In genomic region chr10:79713163-79713562, GRCm38 (mm10) we compare ENCODE assay signal across 21 mouse cellular contexts. TPM values are rescaled to one million over a fixed set of nuclear protein-coding genes. Genes with fewer than 3 reads are reported as not detected.
DNase-seq lines count a peak whose midpoint lies in the region; ATAC-seq and TF ChIP-seq lines count a peak whose summit lies in the region.
"Had no signal": no experiment of that assay in that cellular context is flagged by ENCODE, and none has a peak within 500 bp of the region (broad histone marks: within the 10 kb centered on the region; RNA-seq: fewer than 3 reads in every experiment).

No protein-coding gene starts in this region.

- peaks cover 37 to 44% of the 10 kb centered on the region in 2 experiments for H3K36me3 ChIP-seq in CH12.LX (replicated peaks in 1 of 2; ENCODE audit: control insufficient read depth in 1 of 2, insufficient read depth in 1 of 2, low read length in 1 of 2)
- peaks cover 46% of the 10 kb centered on the region for H3K36me3 ChIP-seq in liver, embryonic 15.5 days (replicated peaks)

- TF ChIP-seq EP300 in CH12.LX (IDR thresholded peaks at IDR 0.05; ENCODE audit: low read length), result no peak

- 28% methylated on average over 1 of the region's 1 CpGs for WGBS in liver, embryonic 15.5 days (ENCODE audit: insufficient replicate concordance)
- WGBS in cerebellum, adult 2 months, result 12% methylated on average over 1 of the region's 1 CpGs

- H3K9ac ChIP-seq in CH12.LX (ENCODE audit: insufficient read depth, low read depth), result no peak overlapping the region
- no peak overlapping the region for H3K9ac ChIP-seq in liver, embryonic 15.5 days
- H3K9ac ChIP-seq: forebrain, embryonic 15.5 days; kidney, embryonic 15.5 days; limb, embryonic 15.5 days; midbrain, embryonic 12.5 days; neural tube, embryonic 13.5 days had no signal

- intact Hi-C loops in left cerebral cortex, adult 2 months (cut with DNase I), result no loop called here
- intact Hi-C loops in left cerebral cortex, postnatal 36 days (cut with DNase I), result no loop called here

- H3K79me2 ChIP-seq in CH12.LX (replicated peaks; ENCODE audit: control insufficient read depth, extremely low read depth, insufficient read depth, poor library complexity, severe bottlenecking), result peaks cover 9% of the 10 kb centered on the region; the same call in 1 of the 2 replicates

- ATAC-seq in liver, embryonic 15.5 days (ENCODE audit: insufficient read depth), result no peak
- ATAC-seq: activated CD4-positive, CD25-positive, alpha-beta regulatory T cell, adult 4 months; forebrain, embryonic 15.5 days; hindbrain, embryonic 16.5 days had no signal

- in situ Hi-C loops in CH12.LX (cut with MboI; ENCODE audit: low pct_ligation_motif_present, low pct_unique_long_range_greater_than_20kb, low sequenced_read_pairs), result no loop called here

- H3K4me2 ChIP-seq in CH12.LX (ENCODE audit: insufficient read depth, low read depth, poor library complexity, severe bottlenecking), result no peak overlapping the region
- peak overlapping the region; percentile 61 for H3K4me2 ChIP-seq in liver, embryonic 15.5 days
- H3K4me2 ChIP-seq: forebrain, embryonic 15.5 days; kidney, embryonic 15.5 days; limb, embryonic 15.5 days; midbrain, embryonic 12.5 days; neural tube, embryonic 13.5 days had no signal

- TF ChIP-seq RAD21 in CH12.LX (IDR thresholded peaks at IDR 0.05; ENCODE audit: low read depth, low read length), result no peak

- peaks cover 8 to 9% of the 10 kb centered on the region in 2 experiments for H3K4me1 ChIP-seq in CH12.LX (ENCODE audit: control insufficient read depth in 1 of 2, insufficient read depth in 2 of 2)
- H3K4me1 ChIP-seq in liver, embryonic 15.5 days (replicated peaks), result peaks cover 74% of the 10 kb centered on the region
- H3K4me1 ChIP-seq in cerebellum, adult 2 months (ENCODE audit: control insufficient read depth, insufficient read depth, low read length), result peaks cover 30% of the 10 kb centered on the region

- H3K27ac ChIP-seq in left cerebral cortex, adult 2 months, result peak overlapping the region; percentile 63
- H3K27ac ChIP-seq in CH12.LX (ENCODE audit: insufficient read depth, low read depth), result no peak overlapping the region
- peak overlapping the region; percentile 95 for H3K27ac ChIP-seq in liver, embryonic 15.5 days (replicated peaks)
- H3K27ac ChIP-seq in cerebellum, adult 2 months (ENCODE audit: insufficient read depth, low read length), result no peak overlapping the region; the same call in 1 of the 2 replicates
- H3K27ac ChIP-seq: forebrain, embryonic 15.5 days; gastrocnemius, adult 2 months; hindbrain, embryonic 10.5 days; kidney, embryonic 15.5 days; limb, embryonic 10.5 days; limb, embryonic 15.5 days; midbrain, embryonic 12.5 days; neural tube, embryonic 13.5 days had no signal

- peaks cover 33% of the 10 kb centered on the region for H3K27me3 ChIP-seq in CH12.LX (replicated peaks)
- H3K27me3 ChIP-seq in liver, embryonic 15.5 days, result peaks cover 45% of the 10 kb centered on the region
- no peaks in the 10 kb centered on the region for H3K27me3 ChIP-seq in cerebellum, adult 2 months (ENCODE audit: control insufficient read depth, insufficient read depth, low read length)

- peaks cover 3% of the 10 kb centered on the region for H3K9me3 ChIP-seq in CH12.LX (replicated peaks; ENCODE audit: low read length)
- H3K9me3 ChIP-seq in liver, embryonic 15.5 days (replicated peaks), result no peaks in the 10 kb centered on the region
- H3K9me3 ChIP-seq: forebrain, embryonic 15.5 days; hindbrain, embryonic 10.5 days; kidney, embryonic 15.5 days; limb, embryonic 10.5 days; limb, embryonic 15.5 days; midbrain, embryonic 12.5 days; neural tube, embryonic 13.5 days had no signal

- TF ChIP-seq CTCF in left cerebral cortex, adult 2 months (IDR thresholded peaks at IDR 0.05), result no peak
- TF ChIP-seq CTCF in CH12.LX (conservative IDR thresholded peaks at IDR 0.05 in 1 of 2, IDR thresholded peaks at IDR 0.05 in 1 of 2; ENCODE audit: low read depth in 2 of 2, low read length in 2 of 2), result no peak
- TF ChIP-seq CTCF in cerebellum, adult 2 months (IDR thresholded peaks at IDR 0.05; ENCODE audit: borderline replicate concordance, insufficient read depth, low read depth, low read length), result no peak

- H3K4me3 ChIP-seq in left cerebral cortex, adult 2 months, result no peak overlapping the region
- H3K4me3 ChIP-seq in CH12.LX (replicated peaks in 1 of 3; ENCODE audit: low read depth in 2 of 3, low read length in 2 of 3, poor library complexity in 1 of 3), result no peak overlapping the region
- H3K4me3 ChIP-seq in liver, embryonic 15.5 days (replicated peaks), result no peak overlapping the region
- no peak overlapping the region for H3K4me3 ChIP-seq in cerebellum, adult 2 months (replicated peaks; ENCODE audit: insufficient read depth, low read depth, low read length)
- H3K4me3 ChIP-seq: forebrain, embryonic 15.5 days; gastrocnemius, adult 2 months; hindbrain, embryonic 10.5 days; kidney, embryonic 15.5 days; limb, embryonic 10.5 days; limb, embryonic 15.5 days; megakaryocyte, embryonic 14.5 days; midbrain, embryonic 12.5 days; neural tube, embryonic 13.5 days had no signal

- dilution Hi-C loops in CH12.LX (cut with MboI; ENCODE audit: extremely low pct_ligation_motif_present, extremely low pct_unique_long_range_greater_than_20kb, low sequenced_read_pairs), result no loop called here

- TF ChIP-seq POLR2A in CH12.LX (IDR thresholded peaks at IDR 0.05; ENCODE audit: low read depth, low read length), result no peak
- no peak for TF ChIP-seq POLR2A in cerebellum, adult 2 months (IDR thresholded peaks at IDR 0.05; ENCODE audit: borderline replicate concordance, insufficient read depth, low read length)

- DNase-seq in left cerebral cortex, adult 2 months (ENCODE audit: extremely low spot score in 1 of 2, low spot score in 2 of 2), result no peak
- no peak for DNase-seq in left cerebral cortex, postnatal 36 days (ENCODE audit: low spot score in 2 of 2)
- no peak for DNase-seq in CH12.LX (ENCODE audit: extremely low read depth)
- DNase-seq in brain, adult 2 months (ENCODE audit: low read depth, low spot score), result peak; percentile 62
- DNase-seq in cerebellum, adult 2 months, result no peak
- DNase-seq in c-Kit-positive CD71-positive TER-119-positive erythroid progenitor cells, embryonic 14.5 days (ENCODE audit: low spot score), result no peak
- no peak for DNase-seq in cerebellum, adult 9-10 months

TF ChIP-seq in CH12.LX, 34 proteins besides CTCF, POLR2A, EP300 and RAD21:
- no peak for TF ChIP-seq CHD1 (IDR thresholded peaks at IDR 0.05; ENCODE audit: low read depth, low read length)
- TF ChIP-seq PAX5 (IDR thresholded peaks at IDR 0.05; ENCODE audit: low read length), result no peak
- no peak for TF ChIP-seq SIN3A (IDR thresholded peaks at IDR 0.05; ENCODE audit: low read length)
- peak; percentile 95 for TF ChIP-seq POLR2AphosphoS2 (IDR thresholded peaks at IDR 0.05; ENCODE audit: low read depth, low read length)

RNA-seq across cellular contexts. Expression of gene Hcn2, which starts 3.3 kb away (rescaled TPM):
- 100 to 1,000 TPM; 129 to 142 TPM for total RNA-seq in left cerebral cortex, adult 2 months (2021)
- total RNA-seq in left cerebral cortex, postnatal 36 days (2021), result 100 to 1,000 TPM; 128 to 152 TPM
- total RNA-seq in CH12.LX (2012; rRNA removed), result 1.8 and 2.2 TPM in 2 replicates
- 0.21 and 0.23 TPM in 2 replicates for total RNA-seq in CH12.LX (2014; rRNA removed)
- polyA plus RNA-seq in CH12.LX (2012; ENCODE audit: insufficient read length, low read depth), result 0.23 and 0.44 TPM in 2 replicates
- polyA plus RNA-seq in liver, embryonic 15.5 days (2015; fragmentation: Nextera tagmentation; extraction: Ambion mirVana), result 0.02 TPM in 1 of 2 replicates, not detected in the other
- 227 and 270 TPM in 2 replicates for polyA plus RNA-seq in cerebellum, adult 2 months (2012; rRNA removed)
- polyA plus RNA-seq: activated CD4-positive, CD25-positive, alpha-beta regulatory T cell, adult 4 months; CD4-positive, CD25-positive, alpha-beta regulatory T cell, adult 4 months; lung, embryonic 16.5 days had no signal

RNA-seq across cellular contexts. Expression of gene Bsg, which starts 8.9 kb away (rescaled TPM):
- 100 to 1,000 TPM; 539 to 573 TPM for total RNA-seq in left cerebral cortex, adult 2 months (2021)
- total RNA-seq in left cerebral cortex, postnatal 36 days (2021), result 100 to 1,000 TPM; 593 to 646 TPM
- total RNA-seq in CH12.LX (2012; rRNA removed), result 312 and 421 TPM in 2 replicates
- 617 and 710 TPM in 2 replicates for total RNA-seq in CH12.LX (2014; rRNA removed)
- 358 and 360 TPM in 2 replicates for polyA plus RNA-seq in CH12.LX (2012; ENCODE audit: insufficient read length, low read depth)
- polyA plus RNA-seq in liver, embryonic 15.5 days (2015; fragmentation: Nextera tagmentation; extraction: Ambion mirVana), result 980 and 1,043 TPM in 2 replicates
- 1,261 and 1,264 TPM in 2 replicates for polyA plus RNA-seq in cerebellum, adult 2 months (2012; rRNA removed)

RNA-seq across cellular contexts. Expression of gene Gzmm, which starts 24.3 kb away (rescaled TPM):
- 1 to 10 TPM; 2.1 to 4.0 TPM for total RNA-seq in left cerebral cortex, adult 2 months (2021)
- total RNA-seq in left cerebral cortex, postnatal 36 days (2021), result 1 to 10 TPM; 1.8 to 2.0 TPM
- total RNA-seq in CH12.LX (2012; rRNA removed) (0.17 and 0.67 TPM in 2 replicates), CH12.LX (2014; rRNA removed) (0.45 and 0.59 TPM in 2 replicates)
- polyA plus RNA-seq in CH12.LX (2012; ENCODE audit: insufficient read length, low read depth), result 0.30 and 0.73 TPM in 2 replicates
- 0.15 and 0.37 TPM in 2 replicates for polyA plus RNA-seq in liver, embryonic 15.5 days (2015; fragmentation: Nextera tagmentation; extraction: Ambion mirVana)
- polyA plus RNA-seq in cerebellum, adult 2 months (2012; rRNA removed), result 2.3 and 2.8 TPM in 2 replicates

RNA-seq across cellular contexts. Expression of gene Cdc34, which starts 31.2 kb away (rescaled TPM):
- 10 to 100 TPM; 80.7 to 84.8 TPM for total RNA-seq in left cerebral cortex, adult 2 months (2021)
- 10 to 100 TPM; 76.2 to 90.0 TPM for total RNA-seq in left cerebral cortex, postnatal 36 days (2021)
- 335 and 348 TPM in 2 replicates for total RNA-seq in CH12.LX (2012; rRNA removed)
- total RNA-seq in CH12.LX (2014; rRNA removed), result 323 and 331 TPM in 2 replicates
- polyA plus RNA-seq in CH12.LX (2012; ENCODE audit: insufficient read length, low read depth), result 314 and 354 TPM in 2 replicates
- 105 and 107 TPM in 2 replicates for polyA plus RNA-seq in liver, embryonic 15.5 days (2015; fragmentation: Nextera tagmentation; extraction: Ambion mirVana)
- polyA plus RNA-seq in cerebellum, adult 2 months (2012; rRNA removed), result 93.9 and 106 TPM in 2 replicates

RNA-seq across cellular contexts. Expression of gene Polrmt, which starts 33.2 kb away (rescaled TPM):
- total RNA-seq in left cerebral cortex, adult 2 months (2021), result 10 to 100 TPM; 45.1 to 51.6 TPM
- 10 to 100 TPM; 44.9 to 49.7 TPM for total RNA-seq in left cerebral cortex, postnatal 36 days (2021)
- total RNA-seq in CH12.LX (2012; rRNA removed), result 50.1 and 50.5 TPM in 2 replicates
- 13.5 and 18.1 TPM in 2 replicates for total RNA-seq in CH12.LX (2014; rRNA removed)
- polyA plus RNA-seq in CH12.LX (2012; ENCODE audit: insufficient read length, low read depth), result 40.2 and 49.0 TPM in 2 replicates
- 15.6 and 17.7 TPM in 2 replicates for polyA plus RNA-seq in liver, embryonic 15.5 days (2015; fragmentation: Nextera tagmentation; extraction: Ambion mirVana)
- polyA plus RNA-seq in cerebellum, adult 2 months (2012; rRNA removed), result 74.7 and 80.4 TPM in 2 replicates

Comparison
In these comparisons a context has a peak if more than half of its experiments do, and no peak if none do; other contexts are left out.
1. H3K27ac ChIP-seq: peak in left cerebral cortex, adult 2 months (single experiment) and liver, embryonic 15.5 days (single experiment); none in CH12.LX (single experiment) and cerebellum, adult 2 months (single experiment).
2. RNA of gene Hcn2, which starts 3.3 kb away (total RNA-seq): 128 to 152 TPM in left cerebral cortex, postnatal 36 days and 129 to 142 TPM in left cerebral cortex, adult 2 months; 0.21 to 2.2 TPM in CH12.LX; every median in the first group is over 10 times any median in the second.